Mouse (Mus musculus) G1E (cell line): ENCODE measurements around the gene Gm37419. TPM values are rescaled to one million over a fixed set of nuclear protein-coding genes. Genes with fewer than 3 reads are reported as not detected.

Source experiments
- ATAC-seq: 2 replicates; pipeline ENCODE4 v1.8.0; 2016; ENCODE audit warnings: mild to moderate bottlenecking; ENCODE audit not compliant: insufficient number of reproducible peaks, poor library complexity, low FRiP score, severe bottlenecking; ENCODE audit errors: extremely low read depth
- DNase-seq: peaks from one replicate; pipeline ENCODE4 v3.0.0; 2012; ENCODE audit warnings: low spot score
- H3K27me3 ChIP-seq: 2 replicates; pipeline ENCODE4 v1.6.1; 2012; ENCODE audit warnings: mild to moderate bottlenecking, low read length, inconsistent platforms; ENCODE audit not compliant: insufficient read depth
- H3K36me3 ChIP-seq: replicated peaks from 2 replicates; pipeline ENCODE3; 2012; ENCODE audit warnings: mild to moderate bottlenecking, inconsistent platforms
- H3K4me1 ChIP-seq: 2 replicates; pipeline ENCODE4 v1.6.1; 2012; ENCODE audit warnings: low read depth, low read length, inconsistent platforms, mixed read lengths; ENCODE audit not compliant: insufficient read depth
- H3K4me3 ChIP-seq: 2 replicates; pipeline ENCODE4 v1.5.1; 2012; ENCODE audit warnings: low read depth, mild to moderate bottlenecking, inconsistent platforms, low read length, moderate library complexity, mixed read lengths
- H3K9me3 ChIP-seq: replicated peaks from 2 replicates; pipeline ENCODE4 v1.6.1; 2012; ENCODE audit warnings: inconsistent platforms
- CTCF ChIP-seq: IDR thresholded peaks from 2 replicates; pipeline ENCODE4 v1.5.1; 2012; ENCODE audit warnings: low read depth, low read length, inconsistent platforms, mixed read lengths
- GATA1 ChIP-seq: IDR thresholded peaks from 2 replicates; pipeline ENCODE4 v1.6.1; 2012; ENCODE audit warnings: borderline replicate concordance, low read length, inconsistent platforms, mixed read lengths
- GATA2 ChIP-seq: IDR thresholded peaks from 2 replicates; pipeline ENCODE4 v1.6.1; 2012; ENCODE audit warnings: low read depth, low read length, inconsistent platforms, borderline replicate concordance
- POLR2AphosphoS5 ChIP-seq: IDR thresholded peaks from 2 replicates; pipeline ENCODE4 v1.6.1; 2012; ENCODE audit warnings: low read depth, low read length, inconsistent platforms; ENCODE audit not compliant: insufficient replicate concordance
- TAL1 ChIP-seq: conservative IDR thresholded peaks from 2 replicates; pipeline ENCODE4 v1.6.1; 2012; ENCODE audit warnings: low read depth, low read length, inconsistent platforms, mixed read lengths
- polyA plus RNA-seq: library from polyadenylated mRNA; stranded (reverse); fragments of >175 nt; gene quantifications from 2 replicates; pipeline ENCODE4 v1.2.3, GENCODE M21; 2012
- total RNA-seq, 2 experiments: library from RNA; stranded (forward) in 1 of 2; stranded (reverse) in 1 of 2; fragments of 200-1000 nt in 1 of 2; fragments of >200 nt in 1 of 2; fragmentation: Nextera tagmentation in 1 of 2; gene quantifications; 2 replicates each; pipeline ENCODE4 v1.2.3; 2014 to 2017

Gm37419 gene
- total and polyA plus RNA-seq, 3 experiments = not detected

DNA sequence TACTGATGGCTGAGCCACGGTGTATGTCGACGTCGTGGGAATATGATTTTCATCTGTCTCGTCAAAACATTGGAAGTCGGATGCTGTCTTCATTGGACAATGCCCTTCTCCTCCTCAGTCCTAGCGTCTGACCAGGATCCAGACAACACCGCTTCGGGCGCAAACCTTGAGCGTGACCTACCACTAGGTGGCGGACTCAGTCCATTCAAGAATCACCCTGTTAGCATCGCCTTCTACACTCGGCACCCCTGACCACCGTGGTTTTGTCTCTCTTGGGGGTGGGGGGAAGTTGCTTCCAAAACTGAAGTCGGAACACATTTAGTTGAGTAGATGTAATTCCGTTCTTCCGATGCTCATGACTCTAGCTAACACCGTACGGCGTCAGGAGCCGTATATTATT is 4.1 kb upstream of the Gm37419 start:
- ATAC-seq (no peak), DNase-seq (no peak)
- H3K4me1 ChIP-seq = no peaks in the 10 kb centered on the region
- no peaks in the 10 kb centered on the region for H3K27me3 ChIP-seq
- no peak overlapping the region for H3K4me3 ChIP-seq
- TF ChIP-seq POLR2AphosphoS5 (no peak), GATA1 (no peak), TAL1 (no peak), CTCF (no peak), GATA2 (no peak)
- H3K36me3 ChIP-seq = no peaks in the 10 kb centered on the region
- H3K9me3 ChIP-seq = peaks cover 63% of the 10 kb centered on the region

DNA sequence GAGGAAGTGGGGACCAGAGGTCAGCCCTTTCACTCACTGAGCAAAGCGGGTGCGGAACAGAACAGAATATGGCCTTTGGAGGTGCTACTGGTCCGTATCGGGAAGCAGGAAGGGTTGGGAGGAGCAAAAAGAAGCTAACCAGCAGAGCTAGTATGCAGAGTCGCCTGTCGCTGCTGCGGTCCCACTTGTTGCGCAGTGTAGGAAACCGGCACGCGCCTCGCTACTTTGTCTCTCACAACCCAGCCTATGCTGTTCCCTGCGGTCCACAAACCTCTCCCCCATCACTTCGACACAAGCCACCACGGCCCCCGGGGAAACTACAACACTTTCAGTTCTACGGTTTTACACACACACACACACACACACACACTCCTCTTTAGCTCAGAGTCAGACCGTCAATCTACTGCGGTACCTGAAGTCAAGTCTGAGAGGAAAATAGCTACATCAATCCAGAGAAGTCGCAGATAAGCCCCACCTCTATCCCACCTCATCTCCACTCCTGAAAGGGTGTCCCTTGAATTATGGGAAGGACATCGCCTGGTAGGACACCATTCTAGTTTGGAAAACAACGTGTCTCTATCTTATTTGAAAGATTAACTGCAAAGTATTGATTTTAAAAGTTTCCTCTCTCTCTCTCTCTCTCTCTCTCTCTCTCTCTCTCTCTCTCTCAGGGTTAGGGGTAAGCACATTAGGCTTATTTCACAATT is 3.4 kb upstream of the Gm37419 start:
- TF ChIP-seq CTCF (no peak), POLR2AphosphoS5 (no peak), GATA1 (no peak), TAL1 (no peak), GATA2 (no peak)
- Histone ChIP-seq H3K27me3 (no peaks in the 10 kb centered on the region), H3K4me3 (no peak overlapping the region; the same call in 1 of the 2 replicates), H3K36me3 (no peaks in the 10 kb centered on the region), H3K9me3 (peaks cover 61% of the 10 kb centered on the region), H3K4me1 (no peaks in the 10 kb centered on the region)
- ATAC-seq = no peak
- DNase-seq = no peak

DNA sequence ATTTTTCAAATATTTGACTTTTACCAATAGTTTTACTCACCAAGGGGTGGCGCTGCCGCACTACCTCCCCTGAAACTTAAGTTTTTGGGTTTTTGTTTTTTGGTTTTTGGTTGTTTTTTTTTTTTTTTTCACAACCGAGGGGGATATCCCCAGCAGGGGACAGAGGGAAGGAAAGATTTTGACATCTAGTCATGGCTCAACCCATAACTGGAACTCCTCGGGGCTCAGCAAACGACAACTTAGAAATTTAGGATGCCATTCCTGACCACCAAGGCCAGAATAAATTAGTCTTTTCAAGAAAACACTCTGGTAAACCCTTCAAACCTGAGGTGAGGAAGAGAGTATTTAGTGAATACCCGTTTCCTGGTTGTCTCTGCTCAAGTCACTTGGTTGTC is 2.8 kb upstream of the Gm37419 start:
- Histone ChIP-seq H3K4me3 (no peak overlapping the region), H3K36me3 (no peaks in the 10 kb centered on the region), H3K4me1 (no peaks in the 10 kb centered on the region), H3K27me3 (no peaks in the 10 kb centered on the region), H3K9me3 (peaks cover 56% of the 10 kb centered on the region)
- DNase-seq (no peak), ATAC-seq (no peak)
- TF ChIP-seq POLR2AphosphoS5 = no peak
- TF ChIP-seq CTCF = no peak
- TF ChIP-seq TAL1 = no peak
- no peak for TF ChIP-seq GATA2
- TF ChIP-seq GATA1 = no peak

DNA sequence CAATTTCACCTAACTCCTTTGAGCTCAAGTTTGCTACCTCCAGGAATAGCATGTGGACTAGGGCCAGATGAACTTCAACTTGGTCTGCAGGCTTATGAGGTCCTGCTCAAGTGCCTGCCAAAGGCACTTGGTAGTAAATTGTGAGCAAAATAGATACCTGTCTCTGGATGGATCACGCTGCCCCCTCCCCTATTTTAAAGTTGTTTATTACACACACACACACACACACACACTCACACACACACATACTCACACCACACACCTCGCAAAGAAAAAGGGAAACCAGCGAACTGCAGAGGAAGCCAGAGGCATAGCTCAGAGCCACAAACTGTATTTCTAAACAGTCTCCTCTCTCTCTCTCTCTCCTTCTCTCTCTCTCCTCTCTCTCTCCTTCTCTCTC is 2.1 kb upstream of the Gm37419 start:
- no peak for ATAC-seq
- H3K4me1 ChIP-seq = no peaks in the 10 kb centered on the region
- no peak for DNase-seq
- TF ChIP-seq GATA1 = no peak
- no peak for TF ChIP-seq CTCF
- no peak for TF ChIP-seq POLR2AphosphoS5
- no peak for TF ChIP-seq TAL1
- TF ChIP-seq GATA2 = no peak
- H3K4me3 ChIP-seq = no peak overlapping the region
- H3K9me3 ChIP-seq = peaks cover 51% of the 10 kb centered on the region
- no peaks in the 10 kb centered on the region for H3K36me3 ChIP-seq
- H3K27me3 ChIP-seq = no peaks in the 10 kb centered on the region

DNA sequence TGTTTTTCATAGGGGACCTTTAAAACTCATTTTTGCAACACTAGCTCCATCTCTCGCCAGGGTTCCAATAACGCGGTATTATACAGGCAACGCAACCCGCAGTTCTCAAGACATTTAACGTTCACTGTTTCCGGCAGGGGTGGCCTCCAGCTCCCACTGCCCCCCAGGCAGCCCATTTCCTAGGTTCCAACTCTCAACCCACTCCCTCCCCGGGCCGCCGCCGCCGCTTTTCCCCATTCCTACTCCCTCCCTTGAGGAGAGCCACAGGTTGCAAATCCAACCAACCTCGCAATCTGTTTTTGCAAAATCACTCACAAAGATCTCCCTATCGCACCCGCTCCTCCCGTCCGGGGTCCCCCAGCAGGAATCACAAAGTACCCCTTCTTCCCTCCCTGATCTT is 1.4 kb upstream of the Gm37419 start:
- Histone ChIP-seq H3K4me3 (no peak overlapping the region), H3K4me1 (no peaks in the 10 kb centered on the region), H3K9me3 (peaks cover 48% of the 10 kb centered on the region), H3K36me3 (no peaks in the 10 kb centered on the region), H3K27me3 (no peaks in the 10 kb centered on the region)
- TF ChIP-seq POLR2AphosphoS5 (no peak), TAL1 (no peak), GATA1 (no peak), CTCF (no peak), GATA2 (no peak)
- DNase-seq (no peak), ATAC-seq (no peak)

DNA sequence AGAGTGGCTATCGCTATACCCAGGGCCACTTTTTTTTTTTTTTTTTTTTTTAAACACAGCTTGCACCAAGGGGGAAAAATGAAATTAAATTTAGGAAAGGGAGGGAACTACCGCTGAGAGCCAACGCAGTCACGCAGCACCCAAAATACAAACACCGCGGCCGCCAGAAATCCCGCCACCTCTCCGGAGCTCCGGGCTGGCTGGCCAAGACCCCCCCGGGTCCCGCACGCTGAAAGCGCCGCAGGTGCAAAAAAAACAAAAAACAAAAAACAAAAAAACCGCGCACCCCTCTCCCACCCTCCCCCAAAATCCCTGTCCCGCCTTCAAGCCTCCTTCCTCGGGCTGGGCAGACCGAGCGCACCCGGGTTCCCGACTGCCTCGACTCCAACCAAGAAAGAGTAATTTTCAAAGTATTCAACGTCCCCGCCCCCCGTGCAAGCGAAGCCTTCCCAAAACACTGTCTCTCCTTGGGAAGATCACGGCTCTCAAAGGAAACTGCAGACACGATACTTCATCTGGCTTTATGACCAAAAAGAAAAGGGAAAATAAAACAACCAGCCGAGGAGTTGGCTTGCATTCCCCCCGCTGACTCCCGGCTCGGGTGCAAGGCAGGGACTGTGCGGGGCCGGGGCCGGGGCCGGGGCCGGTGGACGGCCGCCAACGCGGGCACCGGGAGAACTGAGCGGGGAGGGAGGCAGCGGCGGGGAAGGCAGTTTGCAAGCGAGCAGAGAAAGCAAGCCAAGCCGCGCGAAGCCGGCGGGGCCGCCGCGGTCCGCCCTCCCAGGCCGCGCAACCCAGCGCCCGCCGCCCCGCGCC is 733 bp upstream of the Gm37419 start:
- Histone ChIP-seq H3K36me3 (no peaks in the 10 kb centered on the region), H3K4me3 (no peak overlapping the region), H3K9me3 (peaks cover 44% of the 10 kb centered on the region), H3K27me3 (no peaks in the 10 kb centered on the region), H3K4me1 (no peaks in the 10 kb centered on the region)
- no peak for ATAC-seq
- DNase-seq = no peak
- TF ChIP-seq GATA1 = no peak
- TF ChIP-seq GATA2 = no peak
- TF ChIP-seq TAL1 = no peak
- no peak for TF ChIP-seq POLR2AphosphoS5
